Mouse (Mus musculus): Measurements from ENCODE around the gene Dnajb5. TPM values are rescaled to one million over a fixed set of nuclear protein-coding genes. Genes with fewer than 3 reads are reported as not detected.
A peak's percentile ranks its signal among the peaks of the same experiment; 100 is the strongest.

Gene Dnajb5
- polyA plus RNA-seq, 1 experiment from 2014 or later, result 0.75 TPM

DNA sequence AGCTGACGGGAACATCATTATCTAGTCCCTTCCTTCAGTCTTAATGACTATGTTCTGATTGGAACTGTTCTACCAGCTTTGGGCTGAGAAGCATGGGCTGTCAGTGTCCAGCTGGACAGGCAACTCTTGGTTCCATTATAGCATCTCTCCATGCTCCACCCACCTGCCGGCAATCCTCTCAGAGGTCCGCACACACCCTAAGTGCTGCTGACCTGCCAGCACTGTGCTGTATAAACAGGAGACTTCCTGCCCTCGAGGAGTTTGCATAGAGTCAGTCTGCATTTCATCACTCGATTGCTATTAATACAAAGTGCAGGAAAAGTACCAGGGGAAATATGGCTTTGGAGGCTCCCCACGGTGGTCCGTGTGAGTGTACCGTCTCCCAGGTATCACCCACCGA is 28.9 kb upstream of the Dnajb5 start:
- peaks cover 9% of the 10 kb centered on the region for H3K4me1 ChIP-seq (replicated peaks)
- no peak overlapping the region for H3K4me2 ChIP-seq
- no peak overlapping the region for H3K9ac ChIP-seq
- no peak overlapping the region for H3K4me3 ChIP-seq (replicated peaks)
- peaks cover 92% of the 10 kb centered on the region for H3K27me3 ChIP-seq
- DNase-seq (no peak), ATAC-seq (ENCODE audit: low read depth) (no peak)
- WGBS (ENCODE audit: insufficient replicate concordance), result 65% methylated on average over 9 of the region's 9 CpGs
- no peaks in the 10 kb centered on the region for H3K9me3 ChIP-seq (replicated peaks)
- no peak overlapping the region for H3K27ac ChIP-seq
- no peaks in the 10 kb centered on the region for H3K36me3 ChIP-seq

DNA sequence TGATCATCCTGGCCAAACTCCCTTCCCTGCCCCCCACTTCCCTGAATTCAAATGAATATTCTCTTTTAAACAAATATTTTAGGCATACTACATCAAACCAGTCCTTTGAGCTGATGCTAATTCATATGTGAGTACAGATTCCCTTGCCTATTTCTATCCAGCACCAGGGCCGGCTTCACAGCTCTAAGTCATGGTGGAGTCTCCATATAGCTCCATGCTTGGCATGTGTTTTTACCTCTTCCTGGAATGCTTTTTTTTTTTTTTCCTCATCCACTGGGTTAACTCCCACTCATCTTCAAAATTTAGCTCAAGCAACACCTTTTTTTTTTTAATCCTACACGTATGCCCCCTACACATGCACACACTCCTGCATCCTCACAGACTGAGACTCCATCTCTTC is 28.1 kb upstream of the Dnajb5 start:
- no peak overlapping the region for H3K4me2 ChIP-seq
- no peak overlapping the region for H3K27ac ChIP-seq
- no peaks in the 10 kb centered on the region for H3K9me3 ChIP-seq (replicated peaks)
- H3K36me3 ChIP-seq, result no peaks in the 10 kb centered on the region
- no peak for ATAC-seq (ENCODE audit: low read depth)
- H3K27me3 ChIP-seq, result peaks cover 89% of the 10 kb centered on the region
- DNase-seq, result no peak
- no peak overlapping the region for H3K9ac ChIP-seq
- H3K4me3 ChIP-seq (replicated peaks), result no peak overlapping the region
- peaks cover 8% of the 10 kb centered on the region for H3K4me1 ChIP-seq (replicated peaks)
- WGBS (ENCODE audit: insufficient replicate concordance), result 56% methylated on average over 2 of the region's 2 CpGs

DNA sequence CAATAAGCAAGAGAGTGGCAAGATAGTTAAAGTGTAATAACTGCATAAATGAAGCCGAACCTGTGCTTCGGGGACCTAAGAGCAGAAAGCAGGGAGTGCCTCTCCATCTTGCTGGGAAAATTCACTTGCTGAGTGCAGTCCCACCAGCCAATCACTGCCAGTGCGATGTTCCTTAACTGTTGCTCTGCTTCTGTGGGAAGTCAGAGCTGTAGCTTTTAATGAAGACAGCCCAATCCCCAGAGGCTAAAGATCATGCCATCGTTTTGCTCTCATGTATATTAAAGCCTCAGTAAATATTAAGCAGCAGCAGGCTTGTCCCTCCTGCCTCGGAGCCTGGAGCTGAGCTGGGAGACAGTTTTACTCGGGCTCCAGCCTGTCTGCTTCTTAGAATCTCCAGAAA is 27.6 kb upstream of the Dnajb5 start:
- Histone ChIP-seq H3K27me3 (peaks cover 87% of the 10 kb centered on the region), H3K4me3 (replicated peaks) (no peak overlapping the region), H3K27ac (no peak overlapping the region), H3K4me1 (replicated peaks) (peaks cover 5% of the 10 kb centered on the region; the same call in 1 of the 2 replicates), H3K36me3 (no peaks in the 10 kb centered on the region), H3K4me2 (no peak overlapping the region), H3K9ac (no peak overlapping the region), H3K9me3 (replicated peaks) (no peaks in the 10 kb centered on the region)
- DNase-seq (no peak), ATAC-seq (ENCODE audit: low read depth) (no peak)
- 56% methylated on average over 6 of the region's 6 CpGs for WGBS (ENCODE audit: insufficient replicate concordance)

DNA sequence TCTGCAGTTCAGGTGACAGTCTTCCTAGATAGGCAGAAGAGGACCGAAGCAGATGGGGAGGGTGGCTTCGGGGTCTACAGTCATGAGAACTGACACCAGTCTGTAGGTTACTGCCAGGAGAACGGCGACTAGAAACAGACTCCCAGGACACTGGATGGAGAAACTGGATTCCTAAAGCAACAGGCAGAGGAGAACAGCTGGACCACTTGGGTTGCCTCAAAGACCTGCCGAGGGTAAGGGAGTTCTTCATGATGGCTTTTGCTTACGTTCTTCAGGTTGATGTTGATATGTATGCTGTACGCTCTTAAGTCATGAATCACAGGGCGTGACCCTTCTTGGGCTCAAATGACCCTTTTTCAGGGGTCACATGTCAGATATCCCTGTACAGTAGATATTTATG is 27.2 kb upstream of the Dnajb5 start:
- Histone ChIP-seq H3K4me3 (replicated peaks) (no peak overlapping the region), H3K4me2 (no peak overlapping the region), H3K9me3 (replicated peaks) (no peaks in the 10 kb centered on the region), H3K27me3 (peaks cover 83% of the 10 kb centered on the region), H3K27ac (no peak overlapping the region), H3K36me3 (no peaks in the 10 kb centered on the region), H3K4me1 (replicated peaks) (peaks cover under 1% of the 10 kb centered on the region; the same call in 1 of the 2 replicates), H3K9ac (no peak overlapping the region)
- DNase-seq (no peak), ATAC-seq (ENCODE audit: low read depth) (no peak)
- whole genome bisulfite sequencing (ENCODE audit: insufficient replicate concordance), result 69% methylated on average over 8 of the region's 8 CpGs

DNA sequence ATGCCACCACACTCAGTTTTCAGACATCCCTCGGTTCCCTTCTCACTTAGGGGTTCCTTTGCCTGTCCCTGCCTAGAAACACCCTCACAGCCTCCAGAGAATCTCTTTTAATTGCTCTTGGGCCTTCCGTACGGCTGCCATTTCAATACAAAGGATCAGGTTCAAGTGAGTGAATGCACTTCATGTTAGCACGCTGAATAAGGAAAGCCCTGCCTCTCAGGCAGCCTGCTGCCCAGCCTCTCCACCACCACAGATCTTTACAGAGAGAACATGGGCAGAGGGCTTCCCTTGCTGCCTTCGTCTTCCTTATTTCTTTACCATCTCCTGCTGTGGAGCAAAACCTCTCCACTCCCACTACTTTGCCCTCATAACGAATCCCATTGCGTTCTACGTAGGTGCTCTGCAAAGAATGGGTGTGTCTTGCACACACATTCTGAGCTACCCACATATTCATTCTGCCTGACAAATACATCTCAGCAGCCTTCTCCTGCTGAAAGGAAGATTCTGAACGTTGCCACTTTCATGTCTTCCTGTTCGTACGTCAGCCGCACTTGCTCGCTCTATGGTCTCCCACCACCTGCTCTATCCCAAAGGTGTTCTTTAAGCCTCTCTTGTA is 25.4 kb upstream of the Dnajb5 start:
- H3K4me1 ChIP-seq (replicated peaks), result no peaks in the 10 kb centered on the region
- H3K27ac ChIP-seq, result no peak overlapping the region
- H3K27me3 ChIP-seq, result peaks cover 68% of the 10 kb centered on the region
- ATAC-seq (ENCODE audit: low read depth), result no peak
- H3K36me3 ChIP-seq, result no peaks in the 10 kb centered on the region
- no peak for DNase-seq
- H3K4me3 ChIP-seq (replicated peaks), result no peak overlapping the region
- no peaks in the 10 kb centered on the region for H3K9me3 ChIP-seq (replicated peaks)
- no peak overlapping the region for H3K4me2 ChIP-seq
- no peak overlapping the region for H3K9ac ChIP-seq
- 70% methylated on average over 13 of the region's 13 CpGs for WGBS (ENCODE audit: insufficient replicate concordance)

DNA sequence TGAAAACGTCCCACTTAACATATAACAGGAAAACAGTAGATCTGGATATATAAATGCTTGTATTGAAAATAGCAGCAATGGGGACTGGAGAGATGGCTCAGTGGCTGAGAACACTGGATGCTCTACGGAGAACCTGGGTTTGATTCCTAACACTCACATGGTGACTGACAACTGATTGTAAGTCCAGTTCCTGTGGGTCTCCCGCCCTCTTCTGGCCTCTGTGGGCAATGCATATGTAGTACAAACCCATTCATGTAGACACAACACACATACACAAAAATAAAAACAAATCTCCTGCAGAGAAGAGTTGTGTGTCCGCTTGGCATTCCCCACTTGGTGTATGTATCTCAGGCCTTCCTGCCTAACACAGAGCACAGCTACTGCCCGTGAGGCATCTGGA is 21.4 kb upstream of the Dnajb5 start:
- no peak for ATAC-seq (ENCODE audit: low read depth)
- Histone ChIP-seq H3K9ac (no peak overlapping the region), H3K4me1 (replicated peaks) (no peaks in the 10 kb centered on the region), H3K4me2 (no peak overlapping the region), H3K27me3 (peaks cover 38% of the 10 kb centered on the region), H3K36me3 (no peaks in the 10 kb centered on the region), H3K9me3 (replicated peaks) (no peaks in the 10 kb centered on the region), H3K27ac (no peak overlapping the region), H3K4me3 (replicated peaks) (no peak overlapping the region)
- 62% methylated on average over 5 of the region's 5 CpGs for WGBS (ENCODE audit: insufficient replicate concordance)
- DNase-seq, result no peak

DNA sequence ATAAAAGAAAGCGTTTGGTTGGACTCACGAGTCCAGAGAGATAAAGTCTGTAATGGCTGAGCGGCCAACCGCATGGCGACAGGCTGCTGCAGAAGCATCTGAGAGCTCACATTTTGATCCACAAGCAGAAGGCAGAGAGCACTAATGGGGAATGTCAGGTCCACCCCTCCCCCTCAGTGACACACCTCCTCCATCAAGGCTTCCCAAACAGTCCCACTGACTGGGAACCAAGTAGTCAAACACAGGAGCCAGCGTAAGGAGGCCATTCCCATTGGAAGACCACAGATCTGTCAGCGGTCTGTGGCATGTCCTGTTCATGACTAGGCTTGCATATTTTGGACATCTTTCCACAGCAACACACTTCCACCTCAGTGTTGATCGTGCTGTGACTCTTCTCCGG is 20.7 kb upstream of the Dnajb5 start:
- Histone ChIP-seq H3K4me2 (no peak overlapping the region), H3K9ac (no peak overlapping the region), H3K4me3 (replicated peaks) (no peak overlapping the region), H3K4me1 (replicated peaks) (peaks cover 4% of the 10 kb centered on the region; the same call in 1 of the 2 replicates), H3K27me3 (peaks cover 41% of the 10 kb centered on the region), H3K9me3 (replicated peaks) (no peaks in the 10 kb centered on the region), H3K36me3 (no peaks in the 10 kb centered on the region), H3K27ac (no peak overlapping the region)
- ATAC-seq (ENCODE audit: low read depth) (no peak), DNase-seq (no peak)
- 79% methylated on average over 9 of the region's 9 CpGs for WGBS (ENCODE audit: insufficient replicate concordance)

DNA sequence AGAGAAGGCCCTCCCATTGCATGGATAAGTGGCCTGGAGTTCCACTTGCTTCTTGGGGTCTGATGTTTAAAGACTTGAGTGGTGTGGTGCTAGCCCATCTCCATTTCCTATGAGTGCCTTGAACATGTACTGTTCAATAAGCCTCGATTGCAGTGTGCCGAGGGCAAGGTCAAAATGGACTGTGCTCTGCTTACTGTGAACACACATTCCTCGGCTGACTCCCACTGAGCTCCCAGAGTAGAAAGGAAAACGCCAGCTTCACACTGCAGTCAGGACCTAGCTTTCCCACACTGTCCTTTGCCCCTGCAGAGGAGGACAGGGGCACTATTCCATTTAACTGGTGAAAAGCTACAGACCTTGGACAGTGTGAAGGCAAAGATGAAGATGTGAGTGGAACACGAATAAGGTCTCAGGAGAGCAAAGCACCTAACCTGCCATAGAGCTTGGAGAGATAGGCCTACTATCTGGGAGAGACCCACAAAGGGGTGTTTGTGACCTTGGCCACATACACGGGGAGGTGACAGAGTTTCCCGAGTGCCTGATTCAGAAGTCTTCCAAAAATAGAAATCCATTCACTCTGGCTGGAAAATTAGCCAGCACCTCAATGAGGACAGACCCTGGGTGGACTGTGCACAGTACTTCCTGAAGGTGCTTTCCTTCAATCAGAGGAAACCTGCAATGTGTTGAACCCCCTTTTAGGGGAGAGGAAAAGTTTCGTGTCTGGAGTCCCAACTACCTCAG is 17.2 kb upstream of the Dnajb5 start:
- H3K27me3 ChIP-seq, result peaks cover 44% of the 10 kb centered on the region

DNA sequence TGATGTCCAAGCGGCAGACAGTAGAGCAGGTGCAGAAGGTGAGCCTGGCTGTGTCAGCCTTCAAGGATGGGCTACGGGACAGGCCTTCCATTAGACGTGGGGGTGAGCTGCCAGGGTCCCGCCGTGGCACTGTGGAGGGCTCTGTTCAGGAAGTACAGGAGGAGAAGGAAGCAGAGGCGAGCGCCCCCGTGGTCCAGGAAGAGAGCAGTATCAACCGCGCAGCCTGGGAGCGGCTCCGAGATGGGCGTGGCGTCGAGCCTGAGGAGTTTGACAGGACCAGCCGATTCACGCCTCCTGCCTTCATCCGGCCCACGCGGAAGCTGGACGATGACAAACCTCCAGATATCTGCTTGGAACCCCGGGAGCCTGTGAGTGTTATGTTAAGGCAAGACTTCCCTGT is 16.0 kb upstream of the Dnajb5 start:
- DNase-seq (peak; percentile 34), ATAC-seq (ENCODE audit: low read depth) (0 out of 2 replicates have a peak, but pooled peaks have one; percentile 39)
- peaks cover 56% of the 10 kb centered on the region for H3K27me3 ChIP-seq
- no peak overlapping the region for H3K27ac ChIP-seq
- H3K4me1 ChIP-seq (replicated peaks), result peaks cover 4% of the 10 kb centered on the region; the same call in 1 of the 2 replicates
- peak overlapping the region; percentile 42 for H3K4me2 ChIP-seq
- WGBS (ENCODE audit: insufficient replicate concordance), result 6% methylated on average over 22 of the region's 22 CpGs
- 0 out of 2 replicates have a peak overlapping the region, but pooled peaks have one; percentile 4 for H3K4me3 ChIP-seq (replicated peaks)
- no peak overlapping the region for H3K9ac ChIP-seq
- no peaks in the 10 kb centered on the region for H3K36me3 ChIP-seq
- H3K9me3 ChIP-seq (replicated peaks), result no peaks in the 10 kb centered on the region

More for the DNA sequence above, 17.2 kb upstream of the Dnajb5 start:
- Histone ChIP-seq H3K9me3 (replicated peaks) (no peaks in the 10 kb centered on the region), H3K27ac (no peak overlapping the region), H3K36me3 (no peaks in the 10 kb centered on the region), H3K4me3 (replicated peaks) (no peak overlapping the region), H3K4me2 (no peak overlapping the region), H3K4me1 (replicated peaks) (peaks cover 4% of the 10 kb centered on the region; the same call in 1 of the 2 replicates), H3K9ac (no peak overlapping the region)
- WGBS (ENCODE audit: insufficient replicate concordance), result 52% methylated on average over 8 of the region's 8 CpGs
- ATAC-seq (ENCODE audit: low read depth) (no peak), DNase-seq (no peak)

DNA sequence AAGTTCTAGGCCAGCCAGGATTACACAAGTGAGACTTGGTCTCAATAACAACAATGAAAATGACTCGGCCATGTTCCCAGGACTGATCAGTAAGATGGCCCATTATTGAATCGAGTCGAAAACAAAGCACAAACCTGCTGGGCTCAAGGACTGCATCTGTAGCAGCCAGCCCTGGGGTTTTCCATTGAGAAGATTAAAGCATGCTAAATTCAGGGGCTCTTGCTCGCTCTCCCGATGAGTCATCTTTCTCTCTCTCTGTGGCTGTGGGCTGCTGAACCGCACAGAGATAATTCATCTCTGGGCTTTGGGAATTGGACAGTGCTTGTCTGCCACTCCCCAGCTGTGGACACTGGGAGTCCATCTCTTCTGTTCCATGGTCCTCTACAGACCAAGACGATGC is 8.2 kb upstream of the Dnajb5 start:
- WGBS (ENCODE audit: insufficient replicate concordance), result 63% methylated on average over 7 of the region's 7 CpGs
- Histone ChIP-seq H3K27ac (no peak overlapping the region), H3K36me3 (no peaks in the 10 kb centered on the region), H3K9ac (no peak overlapping the region), H3K4me1 (replicated peaks) (no peaks in the 10 kb centered on the region), H3K9me3 (replicated peaks) (no peaks in the 10 kb centered on the region), H3K4me3 (replicated peaks) (no peak overlapping the region), H3K4me2 (no peak overlapping the region), H3K27me3 (peaks cover 59% of the 10 kb centered on the region)
- no peak for DNase-seq
- ATAC-seq (ENCODE audit: low read depth), result no peak

DNA sequence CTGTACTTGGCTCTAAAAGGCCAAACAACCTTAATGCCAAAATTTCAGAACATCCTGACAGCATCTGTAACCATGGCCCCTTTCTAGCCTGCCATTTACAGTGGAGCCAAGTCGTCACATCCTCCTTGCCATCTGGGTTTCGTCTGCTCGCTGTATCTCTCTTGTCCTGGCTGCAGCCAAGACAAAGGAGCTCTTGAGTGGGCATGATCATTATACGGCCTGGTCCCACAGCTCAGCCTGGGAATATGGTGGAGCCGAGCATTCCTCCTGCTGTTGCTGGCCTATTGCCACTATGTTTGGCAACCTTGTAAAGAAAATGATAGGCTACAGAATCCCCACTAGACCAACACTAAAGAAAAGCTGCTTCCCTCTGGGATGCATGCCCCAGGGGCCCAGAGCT is 6.3 kb upstream of the Dnajb5 start:
- ATAC-seq (ENCODE audit: low read depth), result no peak

DNA sequence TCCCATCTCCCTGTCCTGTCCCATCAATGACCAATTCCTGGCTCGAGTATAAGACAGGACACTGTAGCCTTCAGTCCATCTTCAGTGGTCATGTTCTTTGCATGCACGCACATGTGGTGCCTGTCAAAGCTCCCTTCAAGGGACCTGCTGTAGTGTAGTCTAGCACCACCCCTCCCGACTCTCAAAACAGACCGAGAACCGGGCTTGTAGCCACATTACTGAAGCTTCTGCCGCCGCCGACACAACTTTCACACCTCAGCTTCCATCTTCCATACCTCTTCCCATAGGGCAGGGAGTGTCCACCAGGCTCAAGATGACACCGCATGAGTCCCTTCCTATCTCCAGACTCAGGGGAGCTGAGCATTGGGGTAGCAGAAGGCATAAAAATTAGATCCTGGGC is 5.4 kb upstream of the Dnajb5 start:
- Histone ChIP-seq H3K36me3 (no peaks in the 10 kb centered on the region), H3K9ac (no peak overlapping the region), H3K27ac (no peak overlapping the region), H3K9me3 (replicated peaks) (no peaks in the 10 kb centered on the region), H3K27me3 (peaks cover 67% of the 10 kb centered on the region), H3K4me1 (replicated peaks) (peaks cover 4% of the 10 kb centered on the region; the same call in 1 of the 2 replicates), H3K4me2 (no peak overlapping the region), H3K4me3 (replicated peaks) (no peak overlapping the region)
- WGBS (ENCODE audit: insufficient replicate concordance), result 66% methylated on average over 9 of the region's 9 CpGs
- DNase-seq, result no peak
- no peak for ATAC-seq (ENCODE audit: low read depth)

More for the DNA sequence above, 6.3 kb upstream of the Dnajb5 start:
- 61% methylated on average over 5 of the region's 5 CpGs for WGBS (ENCODE audit: insufficient replicate concordance)
- Histone ChIP-seq H3K36me3 (no peaks in the 10 kb centered on the region), H3K27ac (no peak overlapping the region), H3K4me1 (replicated peaks) (no peaks in the 10 kb centered on the region), H3K4me3 (replicated peaks) (no peak overlapping the region), H3K27me3 (peaks cover 67% of the 10 kb centered on the region), H3K9ac (no peak overlapping the region), H3K4me2 (no peak overlapping the region), H3K9me3 (replicated peaks) (no peaks in the 10 kb centered on the region)
- no peak for DNase-seq
